Mouse (Mus musculus): ENCODE results near the gene Gstm6. TPM values are rescaled to one million over a fixed set of nuclear protein-coding genes. Genes with fewer than 3 reads are reported as not detected.

The Gstm6 gene
- polyA plus RNA-seq, 1 experiment from 2014 or later = 7.7 TPM

DNA sequence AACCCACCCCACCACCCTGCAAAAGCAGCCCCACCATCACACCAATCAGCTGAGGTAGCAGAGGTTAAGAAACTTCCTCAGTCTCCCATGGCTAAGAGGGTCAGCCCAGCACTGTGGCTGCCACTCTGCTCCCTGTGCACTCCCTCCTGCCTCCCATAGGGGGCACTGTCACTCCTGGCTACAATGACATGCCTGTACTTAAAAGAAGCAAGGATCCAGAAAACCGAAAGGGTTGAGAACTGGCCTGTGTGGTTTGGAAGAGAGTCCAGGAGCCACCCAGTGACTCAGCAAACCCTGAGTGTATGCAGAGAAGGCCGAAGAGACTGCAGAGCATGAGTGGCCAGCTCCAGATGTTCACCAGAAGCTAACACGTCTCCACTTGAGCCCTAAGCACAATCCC lies 4.1 kb downstream of the Gstm6 start:
- 53% methylated on average over 3 of the region's 3 CpGs for WGBS

GRCm38 (mm10) chr3:107935888-107936287 lies 7.7 kb downstream of the Gstm6 start:
- no peak overlapping the region for H3K4me3 ChIP-seq
- no peak overlapping the region for H3K4me2 ChIP-seq
- peaks cover 27% of the 10 kb centered on the region for H3K4me1 ChIP-seq (replicated peaks)
- no peaks in the 10 kb centered on the region for H3K9me3 ChIP-seq
- H3K36me3 ChIP-seq = no peaks in the 10 kb centered on the region
- H3K27me3 ChIP-seq = 0 out of 2 replicates have a peak, but pooled peaks cover 4% of the 10 kb centered on the region
- 64% methylated on average over 3 of the region's 3 CpGs for WGBS
- ATAC-seq (ENCODE audit: low FRiP score) = no peak
- H3K27ac ChIP-seq = no peak overlapping the region
- no peak overlapping the region for H3K9ac ChIP-seq

More for the DNA sequence above, 4.1 kb downstream of the Gstm6 start:
- Histone ChIP-seq H3K4me1 (replicated peaks) (peaks cover 32% of the 10 kb centered on the region), H3K27me3 (no peaks in the 10 kb centered on the region), H3K27ac (no peak overlapping the region), H3K4me3 (no peak overlapping the region), H3K36me3 (no peaks in the 10 kb centered on the region), H3K9ac (no peak overlapping the region), H3K4me2 (no peak overlapping the region), H3K9me3 (no peaks in the 10 kb centered on the region)
- no peak for ATAC-seq (ENCODE audit: low FRiP score)

DNA sequence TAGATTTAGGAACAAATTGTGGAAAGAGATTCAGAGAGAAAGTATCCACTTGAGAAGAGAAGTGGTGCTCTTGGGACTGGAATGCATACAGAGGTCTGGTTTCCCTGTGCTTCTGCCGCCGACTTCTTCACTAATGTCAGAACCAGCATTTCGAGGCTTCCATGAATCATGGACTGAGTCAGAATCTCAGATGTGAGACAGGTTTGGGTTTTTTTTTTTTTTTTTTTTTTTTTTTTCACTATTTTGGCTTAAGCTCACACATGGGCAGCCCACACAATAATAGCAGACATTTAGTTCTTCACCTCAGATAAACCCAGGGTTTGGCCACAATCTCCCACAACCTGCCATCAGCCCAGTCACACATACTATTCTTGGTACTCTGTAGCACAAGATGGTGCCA lies 8.3 kb downstream of the Gstm6 start:
- H3K4me2 ChIP-seq = no peak overlapping the region
- H3K9ac ChIP-seq = no peak overlapping the region
- H3K4me3 ChIP-seq = no peak overlapping the region
- 0 out of 2 replicates have a peak, but pooled peaks cover 4% of the 10 kb centered on the region for H3K27me3 ChIP-seq
- H3K27ac ChIP-seq = no peak overlapping the region
- peaks cover 28% of the 10 kb centered on the region for H3K4me1 ChIP-seq (replicated peaks)
- no peak for ATAC-seq (ENCODE audit: low FRiP score)
- WGBS = 95% methylated on average over 3 of the region's 3 CpGs
- no peaks in the 10 kb centered on the region for H3K36me3 ChIP-seq
- H3K9me3 ChIP-seq = no peaks in the 10 kb centered on the region

GRCm38 (mm10) chr3:107932128-107932527 lies 11.4 kb downstream of the Gstm6 start:
- 0 out of 2 replicates have a peak, but pooled peaks have one; percentile 12 for ATAC-seq (ENCODE audit: low FRiP score)
- 63% methylated on average over 6 of the region's 6 CpGs for WGBS
- H3K27me3 ChIP-seq = 0 out of 2 replicates have a peak, but pooled peaks cover 4% of the 10 kb centered on the region
- H3K4me2 ChIP-seq = no peak overlapping the region
- H3K9ac ChIP-seq = no peak overlapping the region
- H3K4me1 ChIP-seq (replicated peaks) = peaks cover 43% of the 10 kb centered on the region
- H3K9me3 ChIP-seq = no peaks in the 10 kb centered on the region
- H3K36me3 ChIP-seq = no peaks in the 10 kb centered on the region
- peak overlapping the region; percentile 46; the same call in 1 of the 2 replicates for H3K27ac ChIP-seq
- no peak overlapping the region for H3K4me3 ChIP-seq

GRCm38 (mm10) chr3:107931670-107932069 lies 11.9 kb downstream of the Gstm6 start, which contains the start of gene Gstm7:
TSS of gene Gstm7 (minus strand) at chr3:107931817.
- Histone ChIP-seq H3K9ac (peak within 1 kb of the TSS; percentile 55), H3K27ac (peak within 1 kb of the TSS; percentile 88), H3K4me3 (peak within 1 kb of the TSS; percentile 31), H3K9me3 (no peaks in the 10 kb centered on the region), H3K27me3 (0 out of 2 replicates have a peak, but pooled peaks cover 4% of the 10 kb centered on the region), H3K36me3 (no peaks in the 10 kb centered on the region), H3K4me2 (peak within 1 kb of the TSS; percentile 50), H3K4me1 (replicated peaks) (peaks cover 43% of the 10 kb centered on the region)
- 2% methylated on average over 10 of the region's 10 CpGs for WGBS
- ATAC-seq (ENCODE audit: low FRiP score) = peak; percentile 96

- H3K27ac ChIP-seq = peak overlapping the region; percentile 88
- ATAC-seq (ENCODE audit: low FRiP score) = no peak
- no peaks in the 10 kb centered on the region for H3K36me3 ChIP-seq
- WGBS = 53% methylated on average over 2 of the region's 2 CpGs
- H3K4me1 ChIP-seq (replicated peaks) = peaks cover 43% of the 10 kb centered on the region
- H3K9ac ChIP-seq = peak overlapping the region; percentile 55
- H3K4me3 ChIP-seq = peak overlapping the region; percentile 31
- no peaks in the 10 kb centered on the region for H3K9me3 ChIP-seq
- 0 out of 2 replicates have a peak, but pooled peaks cover 4% of the 10 kb centered on the region for H3K27me3 ChIP-seq
- peak overlapping the region; percentile 50 for H3K4me2 ChIP-seq
These were observed 12.4 kb downstream of the Gstm6 start for GRCm38 (mm10) chr3:107931134-107931533.

DNA sequence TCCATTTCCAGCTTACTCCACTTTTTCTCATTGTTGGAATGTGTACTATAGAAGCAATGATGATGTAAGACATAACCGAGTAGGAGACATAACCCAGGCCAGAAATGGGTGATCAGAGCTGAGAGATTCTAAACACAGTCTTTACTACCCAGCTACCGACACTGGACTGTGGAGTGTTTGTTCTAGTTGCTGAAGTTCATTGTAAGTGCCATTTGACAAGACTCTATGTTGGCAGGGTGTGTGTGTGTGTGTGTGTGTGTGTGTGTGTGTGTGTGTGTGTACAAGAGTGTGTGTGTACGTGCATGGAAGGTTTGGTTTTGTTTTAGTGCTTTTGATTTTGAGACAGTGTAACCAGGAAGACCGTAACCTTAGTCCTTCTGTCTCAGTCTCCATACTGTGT lies 13.8 kb downstream of the Gstm6 start:
- no peaks in the 10 kb centered on the region for H3K36me3 ChIP-seq
- no peak for ATAC-seq (ENCODE audit: low FRiP score)
- peaks cover 43% of the 10 kb centered on the region for H3K4me1 ChIP-seq (replicated peaks)
- WGBS = 89% methylated on average over 4 of the region's 4 CpGs
- 0 out of 2 replicates have a peak, but pooled peaks cover 4% of the 10 kb centered on the region for H3K27me3 ChIP-seq
- H3K27ac ChIP-seq = no peak overlapping the region
- no peaks in the 10 kb centered on the region for H3K9me3 ChIP-seq
- H3K4me3 ChIP-seq = no peak overlapping the region
- no peak overlapping the region for H3K4me2 ChIP-seq
- H3K9ac ChIP-seq = no peak overlapping the region

- Histone ChIP-seq H3K4me1 (replicated peaks) (peaks cover 43% of the 10 kb centered on the region), H3K9me3 (no peaks in the 10 kb centered on the region), H3K9ac (no peak overlapping the region), H3K27me3 (0 out of 2 replicates have a peak, but pooled peaks cover 4% of the 10 kb centered on the region), H3K4me3 (no peak overlapping the region), H3K36me3 (no peaks in the 10 kb centered on the region), H3K27ac (no peak overlapping the region), H3K4me2 (no peak overlapping the region)
- no peak for ATAC-seq (ENCODE audit: low FRiP score)
- 84% methylated on average over 4 of the region's 4 CpGs for WGBS
These were observed 14.3 kb downstream of the Gstm6 start for GRCm38 (mm10) chr3:107929243-107929642.

DNA sequence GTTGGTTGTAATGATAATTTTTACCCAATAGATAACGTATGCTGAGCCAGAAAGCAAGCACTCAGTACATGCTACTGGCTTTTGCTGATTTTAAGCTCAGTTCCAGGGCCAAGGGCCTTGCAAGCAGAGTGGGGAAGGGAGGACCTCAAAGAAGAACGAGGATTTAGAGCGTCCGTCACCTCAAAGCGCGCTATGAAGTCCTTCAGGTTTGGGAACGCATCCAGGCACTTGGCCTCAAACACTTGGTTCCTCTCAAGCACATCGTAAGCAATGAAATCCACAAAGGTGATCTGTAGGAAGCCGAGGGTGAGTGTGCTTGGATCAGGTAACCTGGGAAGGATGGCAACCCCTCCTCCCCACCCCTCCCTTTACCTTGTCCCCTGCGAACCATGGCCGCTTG lies 14.9 kb downstream of the Gstm6 start:
- no peak overlapping the region for H3K4me3 ChIP-seq
- no peak for ATAC-seq (ENCODE audit: low FRiP score)
- no peaks in the 10 kb centered on the region for H3K36me3 ChIP-seq
- 88% methylated on average over 11 of the region's 11 CpGs for WGBS
- H3K4me2 ChIP-seq = no peak overlapping the region
- no peak overlapping the region for H3K27ac ChIP-seq
- no peaks in the 10 kb centered on the region for H3K27me3 ChIP-seq
- H3K9me3 ChIP-seq = no peaks in the 10 kb centered on the region
- H3K9ac ChIP-seq = no peak overlapping the region
- H3K4me1 ChIP-seq (replicated peaks) = peaks cover 43% of the 10 kb centered on the region

DNA sequence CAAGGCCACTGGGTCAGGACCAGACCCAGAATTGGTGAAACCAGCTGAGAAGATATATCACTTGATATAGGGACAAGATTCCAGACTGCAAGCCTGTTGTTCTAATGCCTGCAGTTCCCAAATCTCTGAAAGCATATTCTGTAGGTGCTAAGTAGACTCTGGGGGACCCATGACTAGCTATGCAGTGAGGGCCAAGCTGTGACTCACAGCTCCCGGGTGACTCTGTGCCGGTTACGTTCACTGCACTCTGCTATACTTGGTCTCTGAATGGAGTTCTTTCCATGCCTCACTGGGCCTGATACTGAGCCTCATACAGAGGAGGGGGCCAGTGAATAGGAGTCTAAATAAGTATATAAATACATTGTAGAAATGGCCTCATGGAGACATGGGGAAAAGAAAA lies 15.7 kb downstream of the Gstm6 start:
- no peak for ATAC-seq (ENCODE audit: low FRiP score)
- WGBS = 63% methylated on average over 3 of the region's 3 CpGs
- Histone ChIP-seq H3K36me3 (no peaks in the 10 kb centered on the region), H3K9ac (no peak overlapping the region), H3K27ac (no peak overlapping the region), H3K9me3 (no peaks in the 10 kb centered on the region), H3K4me3 (no peak overlapping the region), H3K4me2 (no peak overlapping the region), H3K4me1 (replicated peaks) (peaks cover 43% of the 10 kb centered on the region), H3K27me3 (no peaks in the 10 kb centered on the region)

DNA sequence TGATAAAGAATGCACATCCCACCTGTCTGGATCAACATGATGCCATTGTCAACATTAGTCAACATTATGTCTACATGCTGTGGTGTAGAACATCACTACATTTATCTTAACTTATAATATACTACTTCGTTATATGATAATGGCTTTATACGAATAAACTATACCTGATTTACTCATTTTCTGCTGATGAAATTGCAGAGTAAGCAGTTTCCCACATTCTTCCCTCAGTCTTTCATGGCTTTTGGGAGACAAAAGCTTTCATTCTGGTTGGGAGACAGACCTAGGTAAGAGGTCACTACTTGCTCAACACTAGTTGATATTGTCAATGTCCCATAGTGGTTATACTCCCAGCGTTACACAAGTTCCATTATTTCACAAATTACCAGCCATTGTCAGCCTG lies 18.2 kb downstream of the Gstm6 start:
- 90% methylated on average over 3 of the region's 3 CpGs for WGBS
- Histone ChIP-seq H3K4me1 (replicated peaks) (peaks cover 25% of the 10 kb centered on the region), H3K9me3 (no peaks in the 10 kb centered on the region), H3K27ac (no peak overlapping the region), H3K4me2 (no peak overlapping the region), H3K4me3 (no peak overlapping the region), H3K36me3 (no peaks in the 10 kb centered on the region), H3K9ac (no peak overlapping the region), H3K27me3 (no peaks in the 10 kb centered on the region)
- ATAC-seq (ENCODE audit: low FRiP score) = no peak

GRCm38 (mm10) chr3:107920348-107920747 lies 23.2 kb downstream of the Gstm6 start:
- ATAC-seq (ENCODE audit: low FRiP score) = no peak
- 95% methylated on average over 5 of the region's 5 CpGs for WGBS
- no peaks in the 10 kb centered on the region for H3K27me3 ChIP-seq
- H3K4me3 ChIP-seq = no peak overlapping the region
- H3K27ac ChIP-seq = no peak overlapping the region
- no peak overlapping the region for H3K9ac ChIP-seq
- no peak overlapping the region for H3K4me2 ChIP-seq
- no peaks in the 10 kb centered on the region for H3K4me1 ChIP-seq (replicated peaks)
- no peaks in the 10 kb centered on the region for H3K9me3 ChIP-seq
- H3K36me3 ChIP-seq = no peaks in the 10 kb centered on the region

DNA sequence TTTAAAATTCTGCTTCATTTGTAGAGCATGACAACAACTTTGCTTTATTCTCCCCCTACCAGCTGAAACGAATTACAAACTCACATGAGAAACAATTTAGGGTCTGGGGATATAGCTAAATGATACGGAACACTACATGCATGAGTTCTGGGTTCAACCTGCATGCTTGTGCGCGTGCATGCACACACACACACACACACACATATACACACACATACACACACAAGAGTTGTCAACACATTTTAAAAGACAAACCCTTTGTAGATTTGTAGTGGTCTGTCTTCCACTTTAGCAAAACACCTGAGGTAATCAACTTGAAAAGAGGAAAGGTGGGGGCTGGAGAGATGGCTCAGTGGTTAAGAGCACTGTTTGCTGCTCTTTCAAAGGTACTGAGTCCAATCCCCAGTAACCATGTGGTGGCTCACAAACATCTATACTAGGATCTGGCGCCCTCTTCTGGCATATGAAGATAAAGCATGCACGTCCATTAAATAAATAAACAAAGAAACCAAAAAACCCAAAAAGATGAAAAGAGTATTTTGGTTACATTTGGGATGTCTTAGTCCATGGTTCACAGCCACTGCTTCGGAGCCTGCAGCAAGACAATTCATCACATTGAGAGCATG lies 25.7 kb downstream of the Gstm6 start:
- 0 out of 2 replicates have a peak, but pooled peaks have one; percentile 46 for ATAC-seq (ENCODE audit: low FRiP score)
- H3K9ac ChIP-seq = no peak overlapping the region
- no peaks in the 10 kb centered on the region for H3K27me3 ChIP-seq
- 59% methylated on average over 7 of the region's 7 CpGs for WGBS
- H3K27ac ChIP-seq = no peak overlapping the region
- no peaks in the 10 kb centered on the region for H3K36me3 ChIP-seq
- no peak overlapping the region for H3K4me3 ChIP-seq
- H3K4me2 ChIP-seq = no peak overlapping the region
- H3K9me3 ChIP-seq = no peaks in the 10 kb centered on the region; the same call in 1 of the 2 replicates
- H3K4me1 ChIP-seq (replicated peaks) = no peaks in the 10 kb centered on the region
